Mouse (Mus musculus): ENCODE measurements around the gene Gm9945. TPM values are rescaled to one million over a fixed set of nuclear protein-coding genes. Genes with fewer than 3 reads are reported as not detected.

Gene Gm9945
- total RNA-seq, 2 experiments from 2014 or later: not detected

DNA sequence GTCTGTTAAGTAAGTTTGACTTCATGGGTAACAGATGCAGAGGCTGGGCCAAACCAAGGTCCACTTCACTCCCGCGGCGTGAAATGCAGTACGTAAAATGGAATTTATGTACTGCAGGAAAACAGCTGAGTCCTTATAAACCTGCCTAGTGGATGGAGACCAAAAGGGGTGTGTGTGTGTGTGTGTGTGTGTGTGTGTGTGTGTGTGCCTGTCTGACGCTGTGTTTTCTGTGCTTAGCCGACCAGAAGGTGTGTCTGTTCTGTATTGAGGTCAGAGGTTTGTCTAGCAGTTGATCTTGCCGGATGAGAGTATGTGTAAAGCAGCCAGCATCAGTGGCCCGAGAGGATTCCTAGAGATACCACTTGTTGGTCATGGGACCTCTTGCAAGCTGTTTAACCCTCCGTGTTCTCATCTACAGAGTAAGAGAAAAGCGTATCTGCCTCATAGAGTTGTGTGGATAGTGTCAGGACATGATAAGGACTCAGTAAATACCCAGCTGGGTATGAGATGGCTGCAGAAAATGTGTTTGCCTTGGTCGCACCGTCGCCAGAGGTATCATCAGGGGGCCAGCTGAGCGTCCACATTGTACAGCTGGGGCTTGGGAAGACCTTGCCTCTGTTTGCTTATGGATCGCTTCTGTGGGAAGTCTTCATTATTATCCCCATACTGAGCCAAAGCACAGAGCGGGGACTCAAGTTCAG is 41.3 kb downstream of the Gm9945 start:
- no peak for DNase-seq (ENCODE audit: low spot score in 2 of 2)

DNA sequence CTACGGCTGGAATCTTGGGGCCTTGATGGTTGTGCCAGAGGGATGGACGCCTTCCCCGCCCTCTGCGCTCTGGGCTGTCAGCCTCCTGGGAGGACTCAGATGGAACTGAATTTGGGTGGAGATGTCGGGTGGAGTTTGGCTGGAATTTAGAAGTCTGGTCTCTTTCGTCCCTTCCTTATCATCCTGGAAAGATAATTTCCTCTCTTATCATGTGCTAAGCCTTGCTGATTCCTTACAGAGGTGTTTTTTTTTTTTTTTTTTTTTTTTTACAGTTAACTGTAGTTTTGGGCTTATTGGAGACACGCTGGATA is 41.8 kb downstream of the Gm9945 start:
- no peak for DNase-seq (ENCODE audit: low spot score in 2 of 2)

DNA sequence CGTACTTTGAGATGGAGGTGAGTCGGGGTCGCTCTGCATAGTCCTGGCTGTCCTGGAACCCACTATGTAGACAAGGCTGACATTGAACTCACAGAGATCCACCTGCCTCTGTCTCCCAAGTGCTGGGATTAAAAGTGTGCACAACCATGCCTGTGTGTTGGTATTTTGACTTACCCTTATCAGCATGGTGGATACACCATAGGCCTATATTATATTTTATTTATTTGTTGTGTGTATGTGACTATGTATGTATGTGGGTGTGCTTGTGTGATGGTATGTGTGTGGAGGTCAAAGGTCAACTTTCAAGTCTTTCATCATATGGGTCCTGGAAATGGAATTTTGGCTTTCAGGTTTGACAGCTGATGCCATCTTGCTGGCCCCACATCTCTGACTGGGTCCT is 42.4 kb downstream of the Gm9945 start:
- DNase-seq (ENCODE audit: low spot score in 2 of 2): no peak

DNA sequence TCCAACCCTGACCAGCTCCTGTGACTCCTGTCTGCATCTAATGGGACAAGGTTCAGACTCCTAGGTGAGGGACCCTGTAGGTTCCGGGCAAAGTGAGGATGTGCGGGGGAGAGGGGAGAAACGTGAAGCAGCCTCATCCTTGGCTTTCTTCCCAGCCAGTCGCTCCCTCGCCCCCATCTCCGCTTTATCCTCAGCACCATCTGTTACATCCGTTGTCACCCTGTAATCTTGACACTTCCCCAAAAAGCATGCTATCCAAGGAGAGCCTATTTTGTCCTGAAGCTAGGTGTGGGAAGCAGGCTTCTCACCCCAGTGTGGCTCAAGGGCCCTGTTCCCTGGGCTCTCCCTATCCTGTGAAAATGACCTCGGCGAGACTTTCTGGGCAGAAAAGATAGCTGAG is 43.0 kb downstream of the Gm9945 start:
- DNase-seq (ENCODE audit: low spot score in 2 of 2): no peak

DNA sequence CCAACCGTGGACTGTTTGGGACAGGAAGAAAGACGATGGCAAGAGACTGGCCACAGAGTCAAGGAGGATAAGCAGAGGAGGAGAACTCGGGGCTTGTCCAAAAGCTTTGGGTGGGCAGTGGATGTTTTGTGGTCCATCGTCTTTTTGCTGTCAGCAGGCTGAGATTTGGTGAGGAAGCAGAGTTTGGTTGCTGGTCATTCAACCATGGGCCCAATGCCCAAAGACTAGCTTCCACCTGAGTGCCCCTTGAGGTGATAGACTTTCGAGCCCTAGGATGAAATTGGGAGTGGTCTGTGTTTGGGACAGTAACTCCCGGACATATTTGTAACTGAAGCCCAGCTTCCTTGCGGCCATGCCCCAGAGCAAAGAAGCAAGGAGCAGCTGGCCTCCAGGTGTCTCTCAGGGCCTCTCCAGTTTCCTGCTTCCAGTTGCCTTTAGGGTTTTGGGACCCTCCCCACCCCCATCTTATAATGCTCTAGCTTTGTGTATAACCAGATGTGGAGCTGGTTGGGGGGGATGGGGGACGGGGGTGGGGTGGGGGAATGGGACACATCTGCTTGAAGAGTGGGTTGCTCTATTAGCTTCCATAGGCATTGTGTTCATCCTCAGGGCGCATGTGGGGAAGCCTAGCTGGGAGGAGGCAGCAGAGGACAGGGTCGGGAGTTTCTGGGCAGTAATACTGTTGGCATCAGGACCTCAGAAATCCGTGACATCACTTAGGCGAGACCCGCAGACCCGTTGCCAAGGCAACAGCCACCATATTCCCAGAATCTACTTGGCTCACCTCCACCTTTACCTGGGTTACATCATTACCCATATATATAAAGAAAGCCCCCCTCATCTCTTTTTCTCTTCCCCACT is 43.8 kb downstream of the Gm9945 start:
- no peak for DNase-seq (ENCODE audit: low spot score in 2 of 2)

DNA sequence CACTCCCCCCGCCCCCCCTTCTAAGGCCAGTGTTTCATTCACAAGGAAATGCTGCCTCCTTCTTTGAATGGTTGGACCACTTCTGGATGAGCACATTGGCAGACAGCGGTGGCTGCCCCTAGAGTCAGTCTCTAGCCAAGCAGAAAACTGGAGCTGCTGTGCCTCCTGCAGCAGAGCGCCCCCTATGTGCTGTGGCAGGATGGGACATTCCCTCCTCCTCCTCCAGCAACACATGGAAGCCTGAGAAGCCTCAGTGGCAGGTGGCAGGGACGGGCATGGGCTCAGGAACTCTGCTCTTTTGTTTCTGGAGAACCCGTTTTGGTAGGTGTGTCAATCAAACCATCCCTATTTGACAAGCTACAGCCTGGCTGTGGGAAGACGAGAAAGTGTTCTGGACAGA is 44.9 kb downstream of the Gm9945 start:
- DNase-seq (ENCODE audit: low spot score in 2 of 2): no peak

DNA sequence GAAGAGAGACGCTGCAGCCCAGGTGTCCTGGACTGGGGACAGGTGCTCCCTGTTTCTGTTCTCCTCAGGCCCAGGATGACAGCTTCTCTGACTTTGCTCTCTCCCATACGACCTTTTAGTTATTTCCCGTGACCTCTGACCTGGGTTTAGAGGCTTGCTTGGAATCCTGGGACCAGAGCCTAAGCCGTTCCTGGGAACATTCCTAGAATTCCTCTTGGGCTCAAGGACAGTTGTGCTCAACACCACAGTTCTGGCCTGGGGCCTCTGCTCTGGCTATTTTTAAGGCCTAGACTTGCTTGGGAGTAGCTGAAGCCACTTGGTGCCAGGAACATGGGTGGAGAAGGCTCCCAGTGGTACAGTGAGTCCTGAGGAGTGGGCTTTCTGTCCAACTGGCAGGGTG is 45.5 kb downstream of the Gm9945 start:
- DNase-seq (ENCODE audit: low spot score in 2 of 2): no peak

DNA sequence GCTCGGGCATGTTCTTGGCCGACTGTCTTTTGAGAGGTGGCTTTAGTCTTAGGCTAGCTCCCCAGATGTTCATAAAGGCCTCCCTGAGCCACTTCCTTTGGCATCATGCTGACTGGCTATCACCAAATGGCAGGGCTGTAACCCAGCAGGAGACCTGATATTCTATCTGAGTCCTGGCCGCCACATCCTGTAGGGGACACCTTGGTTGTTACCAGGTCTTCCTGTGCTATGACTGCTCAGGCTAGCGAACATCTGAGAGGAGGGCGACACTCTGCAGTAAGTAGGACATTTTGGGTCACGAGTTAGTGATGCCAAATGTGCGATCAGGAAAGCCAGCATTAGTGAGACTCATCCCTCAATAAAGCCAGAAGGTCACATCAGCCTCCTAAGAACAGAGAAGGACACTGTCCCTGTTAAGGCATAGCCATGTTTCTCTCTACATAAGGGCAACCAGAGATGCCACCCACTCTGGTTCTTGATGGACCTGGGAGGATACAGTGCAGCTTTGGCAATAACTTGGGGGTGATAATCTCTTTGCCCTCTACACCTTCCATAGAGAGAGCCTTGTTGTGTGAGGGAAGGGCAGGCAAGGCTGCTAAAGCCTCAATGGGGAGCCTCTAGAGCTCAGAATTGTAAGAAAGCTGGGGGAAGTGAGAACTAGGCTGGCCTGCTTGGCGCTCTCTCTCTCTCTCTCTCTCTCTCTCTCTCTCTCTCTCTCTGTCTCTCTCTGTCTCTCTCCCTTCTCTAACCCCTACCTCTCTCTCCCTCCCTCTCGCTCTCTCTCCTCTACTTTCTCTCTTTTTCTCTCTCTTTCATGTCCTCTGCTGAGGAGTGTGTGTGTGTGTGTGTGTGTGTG is 48.7 kb downstream of the Gm9945 start:
- DNase-seq (ENCODE audit: low spot score in 2 of 2): no peak

DNA sequence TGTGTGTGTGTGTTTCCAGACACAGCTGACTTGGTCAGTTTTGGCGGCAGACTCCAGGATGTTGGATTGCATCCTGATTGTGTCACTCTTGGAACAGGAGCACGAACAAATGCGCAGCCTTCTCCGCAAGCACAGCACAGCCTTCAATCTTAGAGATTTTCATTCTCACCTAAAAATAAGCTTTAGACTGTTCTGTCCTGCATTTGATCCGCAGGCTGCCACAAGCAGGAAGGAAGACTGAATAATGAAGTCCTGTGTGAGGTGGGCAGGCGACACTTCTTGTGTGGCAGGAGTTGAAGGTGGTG is 49.2 kb downstream of the Gm9945 start:
- DNase-seq (ENCODE audit: low spot score in 2 of 2): peak in 1 of 2 experiments; percentile 37

DNA sequence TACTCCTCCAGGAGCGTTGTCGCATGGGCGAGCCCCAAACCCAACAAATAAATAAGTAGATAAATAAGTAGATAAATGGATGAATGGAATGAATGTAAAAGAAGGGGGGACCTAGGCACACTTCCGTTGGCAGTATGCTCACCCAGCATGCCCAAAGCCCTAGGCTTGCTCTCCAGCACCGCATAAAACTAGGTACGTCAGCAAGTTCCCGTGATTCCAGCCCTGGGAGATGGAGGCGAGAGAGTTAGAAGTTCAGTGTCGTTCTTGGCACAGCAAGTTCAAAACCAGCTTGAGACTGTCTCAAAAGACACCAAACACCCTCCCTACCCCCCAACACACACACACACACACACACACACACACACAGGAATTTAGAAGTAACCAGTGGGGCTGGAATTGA is 50.0 kb downstream of the Gm9945 start:
- DNase-seq (ENCODE audit: low spot score in 2 of 2): no peak

Other genes starting within 250 kb of the Gm9945 start
- 100 to 1,000 TPM; 272 to 274 TPM for gene Hspa4, start 179.7 kb upstream of the Gm9945 start, total RNA-seq (2021)
- 10 to 100 TPM; 10.8 to 11.1 TPM for gene Zcchc10, start 155.5 kb upstream of the Gm9945 start, total RNA-seq (2021)
- gene Aff4, start 129.3 kb upstream of the Gm9945 start, total RNA-seq (2021): 100 to 1,000 TPM; 194 TPM
- not detected for gene Leap2, start 57.0 kb upstream of the Gm9945 start, total RNA-seq (2021)
- 1,000 to 10,000 TPM; 1,110 to 1,480 TPM for gene Uqcrq, start 49.3 kb upstream of the Gm9945 start, total RNA-seq (2021)
- 1 to 10 TPM; 4.3 to 6.0 TPM for gene Gdf9, start 49.1 kb upstream of the Gm9945 start, total RNA-seq (2021)
- under 1 TPM in 1 of 2 experiments, not detected in 1; 0.27 TPM for gene Gm10447, start 23.1 kb upstream of the Gm9945 start, total RNA-seq (2021)
- 10 to 100 TPM in 1 of 2 experiments, 1 to 10 TPM in 1; 3.7 to 10.9 TPM for gene Shroom1, start 23.0 kb upstream of the Gm9945 start, total RNA-seq (2021)
- gene Gm9837, start 9.7 kb upstream of the Gm9945 start, total RNA-seq (2021): not detected
- under 1 TPM; 0.19 to 0.30 TPM for gene Sowaha, start 108 bp downstream of the Gm9945 start, total RNA-seq (2021)
- gene Sept8, start 39.1 kb downstream of the Gm9945 start, total RNA-seq (2021): 10 to 100 TPM; 28.9 to 32.1 TPM
- gene Kif3a, start 87.2 kb downstream of the Gm9945 start, total RNA-seq (2021): 10 to 100 TPM; 23.2 to 25.9 TPM
- gene Il4, start 138.5 kb downstream of the Gm9945 start, total RNA-seq (2021): not detected
- gene Il13, start 154.5 kb downstream of the Gm9945 start, total RNA-seq (2021): not detected
- 10 to 100 TPM in 1 of 2 experiments, 1 to 10 TPM in 1; 8.3 to 12.0 TPM for gene Rad50, start 227.2 kb downstream of the Gm9945 start, total RNA-seq (2021)
- not detected for gene Il5, start 240.6 kb downstream of the Gm9945 start, total RNA-seq (2021)

Data from adrenal gland, adult 18-20 months (tissue).